Mouse (Mus musculus): ENCODE measurements at regions not wholly inside any gene's neighbourhood (a gene's known extent, or its start where the extent isn't known, plus 50 kb on each side); places are given as distances from the start of the nearest gene placed in this dataset.

DNA sequence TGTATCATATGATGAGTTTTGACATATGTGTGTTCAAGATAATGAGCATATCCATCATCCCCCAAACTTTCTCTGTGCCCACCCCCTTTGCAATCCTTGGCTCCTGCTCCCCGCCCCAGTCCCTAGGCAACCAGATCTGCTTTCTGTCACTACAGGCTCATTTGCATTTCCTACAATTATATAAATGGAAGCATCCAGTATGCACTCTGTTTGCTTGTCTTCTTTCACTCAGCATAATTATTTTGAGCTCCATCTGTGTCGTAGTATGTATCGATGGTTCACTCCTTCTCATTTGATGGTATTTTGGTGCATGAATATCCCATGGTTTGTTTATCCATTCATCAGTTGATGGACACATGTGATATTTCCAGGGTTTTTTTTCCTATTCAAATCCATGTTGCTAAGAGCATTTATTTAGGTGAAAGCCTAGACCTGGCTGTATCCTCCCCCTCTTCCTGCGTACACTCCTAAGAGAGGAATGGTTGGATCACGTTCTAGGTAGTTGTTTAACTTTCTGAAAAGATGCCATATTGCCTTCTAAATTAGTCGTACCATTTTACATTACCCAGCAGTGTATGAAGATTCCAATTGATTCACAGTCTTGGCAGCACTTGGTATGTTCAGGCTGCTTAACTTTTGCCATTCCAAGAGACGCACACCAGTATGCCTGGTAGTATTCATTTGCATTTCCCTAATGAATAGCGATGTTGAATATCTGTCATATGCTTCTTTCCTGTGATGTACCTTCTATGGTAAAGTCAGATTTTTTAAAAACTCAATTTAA is 127.1 kb upstream of the Gm4791 start:
- Histone ChIP-seq H3K4me2 (ENCODE audit: low read depth, low read length, poor library complexity, severe bottlenecking) (no peak overlapping the region), H3K27ac (ENCODE audit: low read depth, low read length) (no peak overlapping the region), H3K4me3 (ENCODE audit: low read depth, low read length) (no peak overlapping the region), H3K4me1 (ENCODE audit: insufficient read depth, low read length) (no peaks in the 10 kb centered on the region), H3K36me3 (ENCODE audit: insufficient read depth, low read length) (no peaks in the 10 kb centered on the region), H3K9me3 (ENCODE audit: low read length) (no peaks in the 10 kb centered on the region), H3K9ac (replicated peaks; ENCODE audit: low read length, poor library complexity, severe bottlenecking) (no peak overlapping the region), H3K27me3 (ENCODE audit: insufficient read depth, low read length) (no peaks in the 10 kb centered on the region)
- no peak for ATAC-seq (ENCODE audit: low FRiP score)
- DNase-seq (ENCODE audit: low spot score): no peak
- 77% methylated on average over 8 of the region's 8 CpGs for WGBS
- no peak for TF ChIP-seq CTCF (IDR thresholded peaks at IDR 0.05)

GRCm38 (mm10) chr9:46863934-46864333 is 134.6 kb upstream of the Gm4791 start:
- Histone ChIP-seq H3K4me2 (ENCODE audit: low read depth, low read length, poor library complexity, severe bottlenecking) (no peak overlapping the region), H3K9ac (replicated peaks; ENCODE audit: low read length, poor library complexity, severe bottlenecking) (no peak overlapping the region), H3K27ac (ENCODE audit: low read depth, low read length) (no peak overlapping the region), H3K4me3 (ENCODE audit: low read depth, low read length) (no peak overlapping the region), H3K27me3 (ENCODE audit: insufficient read depth, low read length) (no peaks in the 10 kb centered on the region), H3K4me1 (ENCODE audit: insufficient read depth, low read length) (0 out of 2 replicates have a peak, but pooled peaks cover 5% of the 10 kb centered on the region), H3K9me3 (ENCODE audit: low read length) (no peaks in the 10 kb centered on the region), H3K36me3 (ENCODE audit: insufficient read depth, low read length) (no peaks in the 10 kb centered on the region)
- peak; percentile 65; the same call in 1 of the 2 replicates for ATAC-seq (ENCODE audit: low FRiP score)
- WGBS: 14% methylated on average over 4 of the region's 4 CpGs
- peak; percentile 88 for DNase-seq (ENCODE audit: low spot score)
- TF ChIP-seq CTCF (IDR thresholded peaks at IDR 0.05): peak; percentile 46

DNA sequence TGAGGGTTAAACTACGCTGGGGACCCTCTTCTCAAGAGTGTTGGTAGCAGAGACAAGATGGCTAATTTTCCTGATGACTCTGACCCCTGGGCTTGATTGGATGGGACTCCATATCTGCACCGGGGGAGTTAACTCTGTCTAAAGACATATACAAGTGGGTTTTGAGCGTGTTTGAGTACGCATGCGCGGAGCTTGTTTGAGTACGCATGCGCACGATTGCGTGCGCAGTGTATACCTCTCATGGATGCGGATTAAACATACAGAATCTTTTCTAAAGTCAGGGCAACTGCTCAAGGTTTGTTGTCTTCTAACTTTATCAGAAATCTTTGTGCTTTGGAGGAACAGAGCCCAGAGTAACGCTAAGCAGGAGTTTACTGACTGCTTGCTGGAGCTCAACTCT is 146.8 kb upstream of the Gm4791 start:
- Histone ChIP-seq H3K27ac (ENCODE audit: low read depth, low read length) (no peak overlapping the region), H3K27me3 (ENCODE audit: insufficient read depth, low read length) (no peaks in the 10 kb centered on the region), H3K9ac (replicated peaks; ENCODE audit: low read length, poor library complexity, severe bottlenecking) (no peak overlapping the region), H3K36me3 (ENCODE audit: insufficient read depth, low read length) (no peaks in the 10 kb centered on the region), H3K4me3 (ENCODE audit: low read depth, low read length) (no peak overlapping the region), H3K4me1 (ENCODE audit: insufficient read depth, low read length) (peaks cover 2% of the 10 kb centered on the region; the same call in 1 of the 2 replicates), H3K9me3 (ENCODE audit: low read length) (no peaks in the 10 kb centered on the region), H3K4me2 (ENCODE audit: low read depth, low read length, poor library complexity, severe bottlenecking) (no peak overlapping the region)
- 89% methylated on average over 13 of the region's 13 CpGs for WGBS
- DNase-seq (ENCODE audit: low spot score): no peak
- no peak for ATAC-seq (ENCODE audit: low FRiP score)
- TF ChIP-seq CTCF (IDR thresholded peaks at IDR 0.05): no peak

- H3K4me2 ChIP-seq (ENCODE audit: low read depth, low read length, poor library complexity, severe bottlenecking): no peak overlapping the region
- H3K27me3 ChIP-seq (ENCODE audit: insufficient read depth, low read length): no peaks in the 10 kb centered on the region
- DNase-seq (ENCODE audit: low spot score) (peak; percentile 51), ATAC-seq (ENCODE audit: low FRiP score) (no peak)
- no peaks in the 10 kb centered on the region for H3K36me3 ChIP-seq (ENCODE audit: insufficient read depth, low read length)
- 31% methylated on average over 10 of the region's 10 CpGs for WGBS
- H3K9ac ChIP-seq (replicated peaks; ENCODE audit: low read length, poor library complexity, severe bottlenecking): no peak overlapping the region
- peak; percentile 21; the same call in 1 of the 2 replicates for TF ChIP-seq CTCF (IDR thresholded peaks at IDR 0.05)
- peaks cover 2% of the 10 kb centered on the region; the same call in 1 of the 2 replicates for H3K4me1 ChIP-seq (ENCODE audit: insufficient read depth, low read length)
- H3K4me3 ChIP-seq (ENCODE audit: low read depth, low read length): no peak overlapping the region
- no peak overlapping the region for H3K27ac ChIP-seq (ENCODE audit: low read depth, low read length)
- H3K9me3 ChIP-seq (ENCODE audit: low read length): no peaks in the 10 kb centered on the region
These were observed 147.2 kb upstream of the Gm4791 start for GRCm38 (mm10) chr9:46851336-46851735.

DNA sequence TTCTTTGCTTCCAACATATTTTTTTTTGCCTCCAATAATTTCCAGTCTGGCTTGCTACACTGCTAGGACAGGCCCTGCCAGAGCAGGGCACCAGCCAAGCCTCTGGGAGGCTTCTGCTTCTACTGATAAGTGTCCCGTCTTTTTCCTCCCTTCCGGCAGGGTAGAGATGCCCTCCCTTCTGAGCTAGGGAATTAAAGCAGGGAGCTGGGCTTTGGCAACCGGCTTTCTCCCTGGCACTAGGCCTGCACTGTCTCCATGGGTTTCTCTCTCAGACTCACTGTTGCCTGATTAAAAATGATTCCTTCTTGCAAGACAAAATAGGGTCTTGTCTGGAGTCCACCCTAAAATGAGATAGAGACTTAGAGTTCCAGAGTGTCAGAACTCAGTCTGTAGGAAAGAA is 153.3 kb upstream of the Gm4791 start:
- H3K27me3 ChIP-seq (ENCODE audit: insufficient read depth, low read length): no peaks in the 10 kb centered on the region
- H3K9me3 ChIP-seq (ENCODE audit: low read length): no peaks in the 10 kb centered on the region
- ATAC-seq (ENCODE audit: low FRiP score): no peak
- TF ChIP-seq CTCF (IDR thresholded peaks at IDR 0.05): 0 out of 2 replicates have a peak, but pooled peaks have one; percentile 5
- no peak overlapping the region for H3K4me3 ChIP-seq (ENCODE audit: low read depth, low read length)
- H3K4me1 ChIP-seq (ENCODE audit: insufficient read depth, low read length): no peaks in the 10 kb centered on the region
- 29% methylated on average over 3 of the region's 3 CpGs for WGBS
- no peak overlapping the region for H3K9ac ChIP-seq (replicated peaks; ENCODE audit: low read length, poor library complexity, severe bottlenecking)
- peak; percentile 78 for DNase-seq (ENCODE audit: low spot score)
- H3K36me3 ChIP-seq (ENCODE audit: insufficient read depth, low read length): no peaks in the 10 kb centered on the region
- H3K4me2 ChIP-seq (ENCODE audit: low read depth, low read length, poor library complexity, severe bottlenecking): no peak overlapping the region
- no peak overlapping the region for H3K27ac ChIP-seq (ENCODE audit: low read depth, low read length)

DNA sequence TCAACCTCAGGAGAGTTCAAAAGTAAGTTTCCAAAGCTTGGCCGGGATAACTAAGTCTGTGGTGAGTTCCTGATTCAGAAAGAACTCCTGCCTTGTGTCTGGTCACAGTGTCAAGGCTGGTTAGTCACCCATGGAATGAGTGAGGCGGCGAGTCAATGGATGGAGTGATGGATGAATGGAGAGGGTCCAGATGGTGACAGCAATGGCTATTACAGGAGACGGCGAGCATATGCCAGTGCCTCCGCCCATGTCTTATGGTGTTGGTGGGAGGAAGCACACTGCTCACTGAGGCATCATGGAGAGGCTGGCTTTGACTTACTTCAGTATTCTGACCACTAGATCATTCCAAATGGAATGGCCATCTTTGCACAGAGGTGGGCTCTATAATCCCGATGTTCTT is 154.8 kb upstream of the Gm4791 start:
- peak; percentile 50 for DNase-seq (ENCODE audit: low spot score)

More for the DNA sequence above, 154.8 kb upstream of the Gm4791 start:
- no peaks in the 10 kb centered on the region for H3K27me3 ChIP-seq (ENCODE audit: insufficient read depth, low read length)
- no peak overlapping the region for H3K27ac ChIP-seq (ENCODE audit: low read depth, low read length)
- no peaks in the 10 kb centered on the region for H3K4me1 ChIP-seq (ENCODE audit: insufficient read depth, low read length)
- H3K36me3 ChIP-seq (ENCODE audit: insufficient read depth, low read length): no peaks in the 10 kb centered on the region
- H3K4me3 ChIP-seq (ENCODE audit: low read depth, low read length): no peak overlapping the region
- ATAC-seq (ENCODE audit: low FRiP score): no peak
- H3K9ac ChIP-seq (replicated peaks; ENCODE audit: low read length, poor library complexity, severe bottlenecking): no peak overlapping the region
- no peaks in the 10 kb centered on the region for H3K9me3 ChIP-seq (ENCODE audit: low read length)
- H3K4me2 ChIP-seq (ENCODE audit: low read depth, low read length, poor library complexity, severe bottlenecking): no peak overlapping the region
- WGBS: 71% methylated on average over 7 of the region's 7 CpGs
- TF ChIP-seq CTCF (IDR thresholded peaks at IDR 0.05): no peak
